Mouse (Mus musculus) E14TG2a.4 (cell line): ENCODE data around the gene Hsd17b1.

Experiments used
- CTCF ChIP-seq: conservative IDR thresholded peaks from 2 replicates; pipeline ENCODE4 v1.5.1; 2014; ENCODE audit warnings: low read length
- NANOG ChIP-seq: IDR thresholded peaks from 2 replicates; pipeline ENCODE4 v1.6.1; 2014; ENCODE audit warnings: borderline replicate concordance, low read length, mixed read lengths
- POU5F1 ChIP-seq: IDR thresholded peaks from 2 replicates; pipeline ENCODE4 v1.6.1; 2014; ENCODE audit warnings: low read length, borderline replicate concordance

DNA sequence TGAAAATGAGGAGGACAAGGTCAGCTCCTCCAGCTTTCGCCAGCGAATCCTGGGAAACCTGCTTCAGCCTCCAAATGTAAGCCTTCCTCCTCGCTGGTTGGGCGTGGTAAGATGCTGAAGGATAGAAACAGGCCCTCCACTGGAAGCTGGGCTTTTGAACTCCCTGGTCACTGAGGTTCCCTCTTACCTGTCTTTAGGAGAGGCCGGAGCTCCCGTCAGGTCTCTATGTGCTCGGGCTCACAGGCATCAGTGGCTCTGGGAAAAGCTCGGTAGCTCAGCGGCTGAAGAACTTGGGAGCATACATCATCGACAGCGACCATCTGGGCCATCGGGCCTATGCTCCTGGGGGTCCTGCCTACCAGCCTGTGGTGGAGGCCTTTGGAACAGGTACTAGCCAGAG is 6.6 kb downstream of the Hsd17b1 start:
- TF ChIP-seq CTCF = no peak
- TF ChIP-seq POU5F1 = no peak
- TF ChIP-seq NANOG = no peak
